9 mouse cellular contexts compared by ENCODE assay signal in genomic region chr4:117096666-117097065, GRCm38 (mm10). TPM values are rescaled to one million over a fixed set of nuclear protein-coding genes. Genes with fewer than 3 reads are reported as not detected.
DNase-seq lines count a peak whose midpoint lies in the region; ATAC-seq and TF ChIP-seq lines count a peak whose summit lies in the region.
"Had no signal": no experiment of that assay in that cellular context is flagged by ENCODE, and none has a peak within 500 bp of the region (broad histone marks: within the 10 kb centered on the region; RNA-seq: fewer than 3 reads in every experiment).

No protein-coding gene starts in this region.

- no peaks in the 10 kb centered on the region for H3K4me1 ChIP-seq in ES-Bruce4 (ENCODE audit: control insufficient read depth, insufficient read depth, low read length)
- H3K4me1 ChIP-seq in liver, postnatal 0 days (ENCODE audit: insufficient read depth): peaks cover 20% of the 10 kb centered on the region

- no peak for TF ChIP-seq POLR2A in ES-Bruce4 (IDR thresholded peaks at IDR 0.05; ENCODE audit: insufficient read depth, low read length)

- peak overlapping the region; percentile 65 for H3K9ac ChIP-seq in ES-Bruce4 (ENCODE audit: low read depth, poor library complexity, severe bottlenecking)
- H3K9ac ChIP-seq in liver, postnatal 0 days (replicated peaks): no peak overlapping the region

- peak overlapping the region; percentile 73 for H3K4me3 ChIP-seq in ES-Bruce4 (ENCODE audit: low read depth, low read length)
- peak overlapping the region; percentile 44; the same call in 1 of the 2 replicates for H3K4me3 ChIP-seq in liver, postnatal 0 days (ENCODE audit: low read depth, low read length)

- intact Hi-C loops in heart, postnatal 14 days (cut with DNase I): loop anchor here (5.0 kb wide), 2 partner anchors 79 to 94 kb away; partner anchors contain the start of gene Eif2b3

- H3K4me2 ChIP-seq in liver, postnatal 0 days (ENCODE audit: low read depth, low read length): peak overlapping the region; percentile 72

- no peaks in the 10 kb centered on the region for H3K9me3 ChIP-seq in ES-Bruce4 (replicated peaks; ENCODE audit: control insufficient read depth, insufficient read depth, low read length, poor library complexity, severe bottlenecking)
- H3K9me3 ChIP-seq in liver, postnatal 0 days (ENCODE audit: low read length): no peaks in the 10 kb centered on the region

- DNase-seq in embryo, embryonic 10.5 days (ENCODE audit: low spot score): peak; percentile 49
- peak; percentile 21 to 31 for DNase-seq in heart, postnatal 14 days
- DNase-seq in liver, postnatal 0 days: no peak
- no peak for DNase-seq in thymus, postnatal 25 days
- no peak for DNase-seq in spleen, postnatal 4 days (ENCODE audit: low spot score in 2 of 2)
- no peak for DNase-seq in frontal cortex, postnatal 25 days (ENCODE audit: low spot score in 2 of 2)
- DNase-seq in ovary, postnatal 36 days (ENCODE audit: low spot score): no peak

- no peak for TF ChIP-seq CTCF in ES-Bruce4 (IDR thresholded peaks at IDR 0.05; ENCODE audit: low read depth, low read length)
- TF ChIP-seq CTCF in liver, postnatal 0 days (IDR thresholded peaks at IDR 0.05; ENCODE audit: low read depth): no peak

- H3K27ac ChIP-seq in ES-Bruce4 (ENCODE audit: insufficient read depth, low read length): no peak overlapping the region
- 0 out of 2 replicates have a peak overlapping the region, but pooled peaks have one; percentile 29 for H3K27ac ChIP-seq in liver, postnatal 0 days (ENCODE audit: low read depth)

- no peak for TF ChIP-seq EP300 in ES-Bruce4 (IDR thresholded peaks at IDR 0.05; ENCODE audit: insufficient read depth, low read depth, low read length)
- TF ChIP-seq EP300 in liver, postnatal 0 days (IDR thresholded peaks at IDR 0.05; ENCODE audit: low read depth): no peak

- no peaks in the 10 kb centered on the region for H3K36me3 ChIP-seq in ES-Bruce4 (ENCODE audit: control insufficient read depth, insufficient read depth, low read length, poor library complexity, severe bottlenecking)
- no peaks in the 10 kb centered on the region for H3K36me3 ChIP-seq in liver, postnatal 0 days (replicated peaks; ENCODE audit: insufficient read depth, low read length)

- WGBS in liver, postnatal 0 days (ENCODE audit: insufficient replicate concordance): 26% methylated on average over 5 of the region's 5 CpGs

- H3K27me3 ChIP-seq in ES-Bruce4 (ENCODE audit: control insufficient read depth, insufficient read depth, low read length, poor library complexity, severe bottlenecking): no peaks in the 10 kb centered on the region
- peaks cover 13% of the 10 kb centered on the region for H3K27me3 ChIP-seq in liver, postnatal 0 days (ENCODE audit: insufficient read depth, low read length)

- ATAC-seq in liver, postnatal 0 days: no peak

RNA-seq across cellular contexts. Expression of gene Ptch2, which starts 0.8 kb away (rescaled TPM):
- polyA plus RNA-seq in ES-Bruce4 (2011; ENCODE audit: insufficient read depth, insufficient read length, low read depth, missing spikeins): 4.5 and 5.7 TPM in 2 replicates
- total RNA-seq in heart, postnatal 14 days (2021): 1 to 10 TPM; 1.5 to 1.7 TPM
- 0.43 and 0.52 TPM in 2 replicates for polyA plus RNA-seq in liver, postnatal 0 days (2015; fragmentation: Nextera tagmentation; extraction: Ambion mirVana)

RNA-seq across cellular contexts. Expression of gene Btbd19, which starts 28.9 kb away (rescaled TPM):
- polyA plus RNA-seq in ES-Bruce4 (2011; ENCODE audit: insufficient read depth, insufficient read length, low read depth, missing spikeins): 60.9 and 65.8 TPM in 2 replicates
- 1 to 10 TPM; 3.3 to 5.5 TPM for total RNA-seq in heart, postnatal 14 days (2021)
- 2.3 and 2.5 TPM in 2 replicates for polyA plus RNA-seq in liver, postnatal 0 days (2015; fragmentation: Nextera tagmentation; extraction: Ambion mirVana)

RNA-seq across cellular contexts. Expression of gene Tctex1d4, which starts 29.9 kb away (rescaled TPM):
- polyA plus RNA-seq in ES-Bruce4 (2011; ENCODE audit: insufficient read depth, insufficient read length, low read depth, missing spikeins): not detected in 2 replicates
- not detected for total RNA-seq in heart, postnatal 14 days (2021)
- 0.33 TPM in 1 of 2 replicates, not detected in the other for polyA plus RNA-seq in liver, postnatal 0 days (2015; fragmentation: Nextera tagmentation; extraction: Ambion mirVana)
- total RNA-seq: adrenal gland, adult 18-20 months had no signal

RNA-seq across cellular contexts. Expression of gene Plk3, which starts 37.1 kb away (rescaled TPM):
- polyA plus RNA-seq in ES-Bruce4 (2011; ENCODE audit: insufficient read depth, insufficient read length, low read depth, missing spikeins): 12.1 and 12.5 TPM in 2 replicates
- total RNA-seq in heart, postnatal 14 days (2021): 1 to 10 TPM; 1.8 to 3.1 TPM
- polyA plus RNA-seq in liver, postnatal 0 days (2015; fragmentation: Nextera tagmentation; extraction: Ambion mirVana): 4.8 TPM in 2 replicates

RNA-seq across cellular contexts. Expression of gene Rps8, which starts 59.4 kb away (rescaled TPM):
- polyA plus RNA-seq in ES-Bruce4 (2011; ENCODE audit: insufficient read depth, insufficient read length, low read depth, missing spikeins): 2,253 and 2,515 TPM in 2 replicates
- 100 to 1,000 TPM; 590 to 604 TPM for total RNA-seq in heart, postnatal 14 days (2021)
- 543 and 557 TPM in 2 replicates for polyA plus RNA-seq in liver, postnatal 0 days (2015; fragmentation: Nextera tagmentation; extraction: Ambion mirVana)

Comparison
In these comparisons a context has a peak if more than half of its experiments do, and no peak if none do; other contexts are left out.
1. DNase-seq: peak in embryo, embryonic 10.5 days (single experiment) and heart, postnatal 14 days (2 of 2); none in liver, postnatal 0 days (single experiment), thymus, postnatal 25 days (single experiment), spleen, postnatal 4 days (0 of 2), frontal cortex, postnatal 25 days (0 of 2) and ovary, postnatal 36 days (single experiment).
2. RNA of gene Btbd19, which starts 28.9 kb away (polyA plus RNA-seq): 60.9 to 65.8 TPM in ES-Bruce4; 2.3 to 2.5 TPM in liver, postnatal 0 days; every median in the first group is over 10 times any median in the second.